In genomic region chr2:25864230-25864629, GRCm38 (mm10) we compare ENCODE assay signal across 10 mouse cellular contexts. TPM values are rescaled to one million over a fixed set of nuclear protein-coding genes. Genes with fewer than 3 reads are reported as not detected.
DNase-seq lines count a peak whose midpoint lies in the region; ATAC-seq and TF ChIP-seq lines count a peak whose summit lies in the region.
"Had no signal": no experiment of that assay in that cellular context is flagged by ENCODE, and none has a peak within 500 bp of the region (broad histone marks: within the 10 kb centered on the region; RNA-seq: fewer than 3 reads in every experiment).

No protein-coding gene starts in this region.

- H3K4me2 ChIP-seq in heart, embryonic 14.5 days (ENCODE audit: low read length): peak overlapping the region; percentile 89
- peak overlapping the region; percentile 99 for H3K4me2 ChIP-seq in forebrain, embryonic 16.5 days (ENCODE audit: low read length)
- peak overlapping the region; percentile 99 for H3K4me2 ChIP-seq in midbrain, embryonic 12.5 days (replicated peaks)

- no peak for ATAC-seq in heart, embryonic 14.5 days (ENCODE audit: insufficient number of reproducible peaks, insufficient read depth, low FRiP score, low read depth)
- no peak for ATAC-seq in forebrain, embryonic 16.5 days
- ATAC-seq in midbrain, embryonic 12.5 days (ENCODE audit: low FRiP score, low read depth): no peak

- TF ChIP-seq POLR2A in brain, embryonic 14.5 days (IDR thresholded peaks at IDR 0.05; ENCODE audit: borderline replicate concordance, extremely low read depth, insufficient read depth, insufficient read length, poor library complexity, severe bottlenecking): no peak

- H3K4me1 ChIP-seq in heart, embryonic 14.5 days (ENCODE audit: control insufficient read depth in 2 of 2, insufficient read depth in 2 of 2, low read length in 2 of 2): peaks cover 3 to 9% of the 10 kb centered on the region in 2 experiments; a peak in 3 of 4 replicates
- H3K4me1 ChIP-seq in forebrain, embryonic 16.5 days (replicated peaks; ENCODE audit: control insufficient read depth, insufficient read depth, low read length): peaks cover 24% of the 10 kb centered on the region
- H3K4me1 ChIP-seq in midbrain, embryonic 12.5 days: peaks cover 21% of the 10 kb centered on the region

- no peak for DNase-seq in heart, postnatal 14 days
- DNase-seq in brain, embryonic 14.5 days (ENCODE audit: low read depth): peak; percentile 18
- no peak for DNase-seq in urinary bladder, postnatal 14 days (ENCODE audit: low spot score)
- DNase-seq in frontal cortex, postnatal 10 days (ENCODE audit: low spot score in 2 of 2): no peak
- DNase-seq in lung, postnatal 4 days: no peak

- H3K9ac ChIP-seq in heart, embryonic 14.5 days (ENCODE audit: low read length): no peak overlapping the region
- H3K9ac ChIP-seq in forebrain, embryonic 16.5 days (replicated peaks; ENCODE audit: low read depth, low read length): peak overlapping the region; percentile 64; the same call in 1 of the 2 replicates
- peak overlapping the region; percentile 62; the same call in 1 of the 2 replicates for H3K9ac ChIP-seq in midbrain, embryonic 12.5 days (replicated peaks)

- H3K4me3 ChIP-seq in heart, embryonic 14.5 days (ENCODE audit: control insufficient read depth in 1 of 2, insufficient read depth in 1 of 2, low read depth in 1 of 2, low read length in 2 of 2): peak overlapping the region in 1 of 2 experiments; percentile 44; a peak in 1 of 4 replicates
- H3K4me3 ChIP-seq in forebrain, embryonic 16.5 days (replicated peaks; ENCODE audit: low read length): peak overlapping the region; percentile 56
- H3K4me3 ChIP-seq in midbrain, embryonic 12.5 days: peak overlapping the region; percentile 58

- TF ChIP-seq CTCF in brain, embryonic 14.5 days (IDR thresholded peaks at IDR 0.05; ENCODE audit: borderline replicate concordance, extremely low read depth, insufficient read depth, insufficient read length): no peak

- H3K36me3 ChIP-seq in heart, embryonic 14.5 days (ENCODE audit: control insufficient read depth, insufficient read depth, low read length): no peaks in the 10 kb centered on the region
- no peaks in the 10 kb centered on the region for H3K36me3 ChIP-seq in forebrain, embryonic 16.5 days (ENCODE audit: control insufficient read depth, insufficient read depth)
- no peaks in the 10 kb centered on the region for H3K36me3 ChIP-seq in midbrain, embryonic 12.5 days

- WGBS in heart, embryonic 14.5 days: 7% methylated on average over 18 of the region's 18 CpGs
- WGBS in forebrain, embryonic 16.5 days: 3% methylated on average over 18 of the region's 18 CpGs
- WGBS in midbrain, embryonic 12.5 days: 5% methylated on average over 18 of the region's 18 CpGs

- H3K27ac ChIP-seq in heart, embryonic 14.5 days (replicated peaks in 1 of 2; ENCODE audit: control insufficient read depth in 1 of 2, insufficient read depth in 1 of 2, low read depth in 2 of 2, low read length in 2 of 2): no peak overlapping the region
- no peak overlapping the region for H3K27ac ChIP-seq in forebrain, embryonic 16.5 days (ENCODE audit: low read length)
- no peak overlapping the region for H3K27ac ChIP-seq in midbrain, embryonic 12.5 days (replicated peaks)

- H3K9me3 ChIP-seq in heart, embryonic 14.5 days (ENCODE audit: control insufficient read depth, low read length): no peaks in the 10 kb centered on the region
- no peaks in the 10 kb centered on the region for H3K9me3 ChIP-seq in forebrain, embryonic 16.5 days (ENCODE audit: control insufficient read depth, low read length)
- no peaks in the 10 kb centered on the region for H3K9me3 ChIP-seq in midbrain, embryonic 12.5 days

- peaks cover 55% of the 10 kb centered on the region for H3K27me3 ChIP-seq in heart, embryonic 14.5 days (ENCODE audit: control insufficient read depth, insufficient read depth, low read length)
- H3K27me3 ChIP-seq in forebrain, embryonic 16.5 days (replicated peaks; ENCODE audit: control insufficient read depth, insufficient read depth, low read length): no peaks in the 10 kb centered on the region; the same call in none of the 2 replicates
- H3K27me3 ChIP-seq in midbrain, embryonic 12.5 days: peaks cover 70% of the 10 kb centered on the region

- intact Hi-C loops in heart, postnatal 14 days (cut with DNase I): no loop called here

RNA-seq across cellular contexts. Expression of gene Kcnt1, which starts 0.7 kb away (rescaled TPM):
- polyA plus RNA-seq in heart, embryonic 14.5 days (2014; fragmentation: Nextera tagmentation; extraction: Ambion mirVana): 0.23 TPM in 1 of 2 replicates, not detected in the other
- total RNA-seq in heart, postnatal 14 days (2021): 1 to 10 TPM in 1 of 2 experiments, under 1 TPM in 1; 0.78 to 1.3 TPM
- polyA plus RNA-seq in brain, embryonic 14.5 days (2012; rRNA removed): 52.1 and 60.1 TPM in 2 replicates
- polyA plus RNA-seq in forebrain, embryonic 16.5 days (2015; fragmentation: Nextera tagmentation; extraction: Ambion mirVana): 6.0 and 13.3 TPM in 2 replicates
- polyA plus RNA-seq in midbrain, embryonic 12.5 days (2016; fragmentation: Nextera tagmentation; extraction: Ambion mirVana): 2.4 TPM in 2 replicates
- total RNA-seq: MEL had no signal

RNA-seq across cellular contexts. Expression of gene Sohlh1, which starts 17.2 kb away (rescaled TPM):
- polyA plus RNA-seq in heart, embryonic 14.5 days (2014; fragmentation: Nextera tagmentation; extraction: Ambion mirVana): not detected in 2 replicates
- total RNA-seq in heart, postnatal 14 days (2021): not detected
- polyA plus RNA-seq in brain, embryonic 14.5 days (2012; rRNA removed): not detected in 2 replicates
- polyA plus RNA-seq in forebrain, embryonic 16.5 days (2015; fragmentation: Nextera tagmentation; extraction: Ambion mirVana): not detected in 2 replicates
- polyA plus RNA-seq in midbrain, embryonic 12.5 days (2016; fragmentation: Nextera tagmentation; extraction: Ambion mirVana): not detected in 2 replicates
- total RNA-seq: MEL had no signal
- polyA plus RNA-seq: small intestine, adult 2 months had no signal

RNA-seq across cellular contexts. Expression of gene Lcn9, which starts 41.3 kb away (rescaled TPM):
- polyA plus RNA-seq in heart, embryonic 14.5 days (2014; fragmentation: Nextera tagmentation; extraction: Ambion mirVana): not detected in 2 replicates
- not detected for total RNA-seq in heart, postnatal 14 days (2021)
- not detected in 2 replicates for polyA plus RNA-seq in brain, embryonic 14.5 days (2012; rRNA removed)
- polyA plus RNA-seq in forebrain, embryonic 16.5 days (2015; fragmentation: Nextera tagmentation; extraction: Ambion mirVana): not detected in 2 replicates
- polyA plus RNA-seq in midbrain, embryonic 12.5 days (2016; fragmentation: Nextera tagmentation; extraction: Ambion mirVana): not detected in 2 replicates
- total RNA-seq: MEL had no signal
- polyA plus RNA-seq: small intestine, adult 2 months had no signal

RNA-seq across cellular contexts. Expression of gene Glt6d1, which starts 48.6 kb away (rescaled TPM):
- not detected in 2 replicates for polyA plus RNA-seq in heart, embryonic 14.5 days (2014; fragmentation: Nextera tagmentation; extraction: Ambion mirVana)
- total RNA-seq in heart, postnatal 14 days (2021): not detected
- polyA plus RNA-seq in brain, embryonic 14.5 days (2012; rRNA removed): not detected in 2 replicates
- not detected in 2 replicates for polyA plus RNA-seq in forebrain, embryonic 16.5 days (2015; fragmentation: Nextera tagmentation; extraction: Ambion mirVana)
- polyA plus RNA-seq in midbrain, embryonic 12.5 days (2016; fragmentation: Nextera tagmentation; extraction: Ambion mirVana): not detected in 2 replicates
- total RNA-seq: MEL had no signal
- polyA plus RNA-seq: small intestine, adult 2 months had no signal
